Mouse (Mus musculus): Measurements from ENCODE around the gene Sh3gl1. TPM values are rescaled to one million over a fixed set of nuclear protein-coding genes. Genes with fewer than 3 reads are reported as not detected.
"Not testable (repeated sequence)": the region's sequence is repeated elsewhere in the genome, so short reads cannot be mapped to it uniquely, and the experiment has no call there.

The Sh3gl1 gene
- polyA plus RNA-seq, 1 experiment from 2014 or later: 70.5 TPM

GRCm38 (mm10) chr17:56074097-56074826 is 37.8 kb upstream of the Sh3gl1 start:
- Histone ChIP-seq H3K27me3 (ENCODE audit: control insufficient read depth, insufficient read depth, low read length) (no peaks in the 10 kb centered on the region), H3K27ac (replicated peaks in 1 of 2; ENCODE audit: control insufficient read depth in 1 of 2, insufficient read depth in 1 of 2, low read depth in 2 of 2, low read length in 2 of 2) (peak overlapping the region; percentile 94 to 95), H3K9ac (ENCODE audit: low read length) (peak overlapping the region; percentile 81), H3K4me3 (ENCODE audit: control insufficient read depth in 1 of 2, insufficient read depth in 1 of 2, low read depth in 1 of 2, low read length in 2 of 2) (peak overlapping the region; percentile 80 to 88), H3K36me3 (ENCODE audit: control insufficient read depth, insufficient read depth, low read length) (peaks cover 39% of the 10 kb centered on the region), H3K4me2 (ENCODE audit: low read length) (peak overlapping the region; percentile 73), H3K9me3 (ENCODE audit: control insufficient read depth, low read length) (no peaks in the 10 kb centered on the region), H3K4me1 (ENCODE audit: control insufficient read depth in 2 of 2, insufficient read depth in 2 of 2, low read length in 2 of 2) (peaks cover 10 to 11% of the 10 kb centered on the region in 2 experiments)
- WGBS: 6% methylated on average over 22 of the region's 22 CpGs
- peak; percentile 23; the same call in 1 of the 2 replicates for ATAC-seq (ENCODE audit: insufficient number of reproducible peaks, insufficient read depth, low FRiP score, low read depth)

- H3K27ac ChIP-seq (replicated peaks in 1 of 2; ENCODE audit: control insufficient read depth in 1 of 2, insufficient read depth in 1 of 2, low read depth in 2 of 2, low read length in 2 of 2): no peak overlapping the region
- H3K4me1 ChIP-seq (ENCODE audit: control insufficient read depth in 2 of 2, insufficient read depth in 2 of 2, low read length in 2 of 2): peaks cover 8 to 10% of the 10 kb centered on the region in 2 experiments
- WGBS: 85% methylated on average over 5 of the region's 5 CpGs
- peaks cover 59% of the 10 kb centered on the region for H3K36me3 ChIP-seq (ENCODE audit: control insufficient read depth, insufficient read depth, low read length)
- ATAC-seq (ENCODE audit: insufficient number of reproducible peaks, insufficient read depth, low FRiP score, low read depth): no peak
- no peak overlapping the region for H3K4me3 ChIP-seq (ENCODE audit: control insufficient read depth in 1 of 2, insufficient read depth in 1 of 2, low read depth in 1 of 2, low read length in 2 of 2)
- H3K9me3 ChIP-seq (ENCODE audit: control insufficient read depth, low read length): no peaks in the 10 kb centered on the region
- H3K9ac ChIP-seq (ENCODE audit: low read length): no peak overlapping the region
- H3K4me2 ChIP-seq (ENCODE audit: low read length): no peak overlapping the region
- H3K27me3 ChIP-seq (ENCODE audit: control insufficient read depth, insufficient read depth, low read length): no peaks in the 10 kb centered on the region
These were observed 35.8 kb upstream of the Sh3gl1 start for GRCm38 (mm10) chr17:56072243-56072642.

DNA sequence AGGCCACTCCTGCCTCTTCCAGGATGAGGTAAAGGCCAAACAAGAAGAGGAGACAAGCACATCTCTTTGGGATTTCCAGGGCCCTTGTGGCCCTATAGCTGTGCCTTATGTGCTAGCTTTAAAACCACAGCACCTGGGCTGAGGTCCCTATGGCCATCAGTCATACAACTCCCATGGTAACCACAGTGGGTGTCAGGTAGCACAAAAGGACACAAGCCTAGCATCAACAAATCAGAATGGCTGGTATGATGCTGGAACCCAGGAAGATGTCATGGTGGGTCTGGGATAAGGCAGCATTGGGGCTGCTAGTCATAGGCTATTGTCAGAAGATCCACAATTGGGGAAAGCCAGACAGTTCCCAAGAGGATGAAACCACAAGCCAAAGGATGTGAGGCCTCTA is 34.7 kb upstream of the Sh3gl1 start:
- H3K9ac ChIP-seq (ENCODE audit: low read length): no peak overlapping the region
- no peak overlapping the region for H3K27ac ChIP-seq (replicated peaks in 1 of 2; ENCODE audit: control insufficient read depth in 1 of 2, insufficient read depth in 1 of 2, low read depth in 2 of 2, low read length in 2 of 2)
- no peak for ATAC-seq (ENCODE audit: insufficient number of reproducible peaks, insufficient read depth, low FRiP score, low read depth)
- H3K4me3 ChIP-seq (ENCODE audit: control insufficient read depth in 1 of 2, insufficient read depth in 1 of 2, low read depth in 1 of 2, low read length in 2 of 2): no peak overlapping the region
- H3K4me2 ChIP-seq (ENCODE audit: low read length): no peak overlapping the region
- no peaks in the 10 kb centered on the region for H3K27me3 ChIP-seq (ENCODE audit: control insufficient read depth, insufficient read depth, low read length)
- peaks cover 71% of the 10 kb centered on the region for H3K36me3 ChIP-seq (ENCODE audit: control insufficient read depth, insufficient read depth, low read length)
- H3K4me1 ChIP-seq (ENCODE audit: control insufficient read depth in 2 of 2, insufficient read depth in 2 of 2, low read length in 2 of 2): peaks cover 8 to 10% of the 10 kb centered on the region in 2 experiments
- H3K9me3 ChIP-seq (ENCODE audit: control insufficient read depth, low read length): no peaks in the 10 kb centered on the region

DNA sequence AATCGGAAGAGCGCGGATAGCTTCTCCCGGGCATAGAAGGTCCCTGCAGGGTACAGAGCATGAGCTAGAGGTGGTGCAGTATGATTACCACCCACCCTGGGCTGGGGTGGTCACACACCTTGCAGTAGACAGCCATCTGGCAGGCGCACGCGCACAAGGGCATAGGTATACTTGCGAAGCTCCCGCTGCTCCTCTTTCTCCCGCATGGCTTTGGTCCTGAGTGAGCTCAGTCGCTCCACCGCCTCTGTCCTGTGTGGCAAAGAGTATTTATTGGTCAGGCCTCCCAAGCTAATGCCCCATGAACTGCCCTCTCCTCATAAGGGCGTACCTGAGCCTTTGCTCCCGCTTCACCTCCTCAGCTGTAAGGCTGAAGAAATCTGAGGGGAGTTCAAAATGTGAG is 32.6 kb upstream of the Sh3gl1 start:
- Histone ChIP-seq H3K9ac (ENCODE audit: low read length) (no peak overlapping the region), H3K27ac (replicated peaks in 1 of 2; ENCODE audit: control insufficient read depth in 1 of 2, insufficient read depth in 1 of 2, low read depth in 2 of 2, low read length in 2 of 2) (no peak overlapping the region), H3K4me3 (ENCODE audit: control insufficient read depth in 1 of 2, insufficient read depth in 1 of 2, low read depth in 1 of 2, low read length in 2 of 2) (no peak overlapping the region), H3K9me3 (ENCODE audit: control insufficient read depth, low read length) (no peaks in the 10 kb centered on the region), H3K4me2 (ENCODE audit: low read length) (no peak overlapping the region), H3K4me1 (ENCODE audit: control insufficient read depth in 2 of 2, insufficient read depth in 2 of 2, low read length in 2 of 2) (peaks cover 3% of the 10 kb centered on the region in 2 experiments), H3K27me3 (ENCODE audit: control insufficient read depth, insufficient read depth, low read length) (no peaks in the 10 kb centered on the region), H3K36me3 (ENCODE audit: control insufficient read depth, insufficient read depth, low read length) (peaks cover 91% of the 10 kb centered on the region)
- no peak for ATAC-seq (ENCODE audit: insufficient number of reproducible peaks, insufficient read depth, low FRiP score, low read depth)
- WGBS: 95% methylated on average over 14 of the region's 14 CpGs

- no peak for ATAC-seq (ENCODE audit: insufficient number of reproducible peaks, insufficient read depth, low FRiP score, low read depth)
- H3K27ac ChIP-seq (replicated peaks in 1 of 2; ENCODE audit: control insufficient read depth in 1 of 2, insufficient read depth in 1 of 2, low read depth in 2 of 2, low read length in 2 of 2): no peak overlapping the region
These were observed 30.0 kb upstream of the Sh3gl1 start for GRCm38 (mm10) chr17:56066451-56066850.

DNA sequence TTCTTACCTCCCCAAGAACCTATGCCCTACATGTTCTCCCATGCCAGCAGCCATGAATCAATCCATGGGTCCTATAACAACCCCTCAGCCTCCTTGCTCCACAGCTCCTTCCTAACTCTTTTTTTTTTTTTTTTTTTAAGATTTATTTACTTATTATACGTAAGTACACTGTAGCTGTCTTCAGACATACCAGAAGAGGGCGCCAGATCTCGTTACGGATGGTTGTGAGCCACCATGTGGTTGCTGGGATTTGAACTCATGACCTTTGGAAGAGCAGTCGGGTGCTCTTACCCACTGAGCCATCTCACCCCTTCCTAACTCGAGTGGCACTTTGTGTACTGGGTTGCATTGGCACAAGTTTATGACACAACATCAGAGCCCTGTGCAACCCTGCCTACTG is 29.3 kb upstream of the Sh3gl1 start:
- H3K9me3 ChIP-seq (ENCODE audit: control insufficient read depth, low read length); H3K4me3 ChIP-seq (ENCODE audit: control insufficient read depth in 1 of 2, insufficient read depth in 1 of 2, low read depth in 1 of 2, low read length in 2 of 2); H3K9ac ChIP-seq (ENCODE audit: low read length); H3K27ac ChIP-seq (replicated peaks in 1 of 2; ENCODE audit: control insufficient read depth in 1 of 2, insufficient read depth in 1 of 2, low read depth in 2 of 2, low read length in 2 of 2); H3K4me2 ChIP-seq (ENCODE audit: low read length); H3K4me1 ChIP-seq (ENCODE audit: control insufficient read depth in 2 of 2, insufficient read depth in 2 of 2, low read length in 2 of 2); H3K27me3 ChIP-seq (ENCODE audit: control insufficient read depth, insufficient read depth, low read length); ATAC-seq (ENCODE audit: insufficient number of reproducible peaks, insufficient read depth, low FRiP score, low read depth): not testable (repeated sequence)
- H3K36me3 ChIP-seq (ENCODE audit: control insufficient read depth, insufficient read depth, low read length): peaks cover 100% of the 10 kb centered on the region
- WGBS: 87% methylated on average over 6 of the region's 6 CpGs

More at GRCm38 (mm10) chr17:56066451-56066850, 30.0 kb upstream of the Sh3gl1 start:
- Histone ChIP-seq H3K4me3 (ENCODE audit: control insufficient read depth in 1 of 2, insufficient read depth in 1 of 2, low read depth in 1 of 2, low read length in 2 of 2) (no peak overlapping the region), H3K9ac (ENCODE audit: low read length) (no peak overlapping the region), H3K27me3 (ENCODE audit: control insufficient read depth, insufficient read depth, low read length) (no peaks in the 10 kb centered on the region), H3K4me1 (ENCODE audit: control insufficient read depth in 2 of 2, insufficient read depth in 2 of 2, low read length in 2 of 2) (no peaks in the 10 kb centered on the region), H3K9me3 (ENCODE audit: control insufficient read depth, low read length) (no peaks in the 10 kb centered on the region), H3K36me3 (ENCODE audit: control insufficient read depth, insufficient read depth, low read length) (peaks cover 100% of the 10 kb centered on the region), H3K4me2 (ENCODE audit: low read length) (no peak overlapping the region)

DNA sequence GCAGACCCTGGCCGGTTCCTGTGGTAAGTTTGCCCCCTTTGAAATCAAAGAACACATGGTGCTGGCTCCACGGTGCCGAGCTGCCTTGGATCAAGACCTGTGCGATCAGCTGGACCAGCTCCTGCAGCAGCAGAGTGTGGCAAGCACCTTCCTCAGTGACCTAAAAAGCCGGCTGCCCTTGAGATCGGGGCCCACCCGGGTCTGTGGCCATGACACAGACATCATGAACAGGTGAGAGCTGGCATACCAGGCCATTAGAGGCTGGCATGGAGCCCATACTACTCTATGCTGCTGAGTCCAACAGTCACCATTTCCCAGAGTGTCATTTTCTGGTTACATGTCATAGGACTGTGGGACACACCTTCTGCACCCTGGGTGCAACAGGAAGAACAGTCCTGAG is 25.6 kb upstream of the Sh3gl1 start:
- H3K4me3 ChIP-seq (ENCODE audit: control insufficient read depth in 1 of 2, insufficient read depth in 1 of 2, low read depth in 1 of 2, low read length in 2 of 2): no peak overlapping the region
- H3K9ac ChIP-seq (ENCODE audit: low read length): no peak overlapping the region
- H3K36me3 ChIP-seq (ENCODE audit: control insufficient read depth, insufficient read depth, low read length): peaks cover 100% of the 10 kb centered on the region
- ATAC-seq (ENCODE audit: insufficient number of reproducible peaks, insufficient read depth, low FRiP score, low read depth): no peak
- no peaks in the 10 kb centered on the region for H3K27me3 ChIP-seq (ENCODE audit: control insufficient read depth, insufficient read depth, low read length)
- H3K27ac ChIP-seq (replicated peaks in 1 of 2; ENCODE audit: control insufficient read depth in 1 of 2, insufficient read depth in 1 of 2, low read depth in 2 of 2, low read length in 2 of 2): no peak overlapping the region
- H3K4me1 ChIP-seq (ENCODE audit: control insufficient read depth in 2 of 2, insufficient read depth in 2 of 2, low read length in 2 of 2): no peaks in the 10 kb centered on the region
- no peaks in the 10 kb centered on the region for H3K9me3 ChIP-seq (ENCODE audit: control insufficient read depth, low read length)
- no peak overlapping the region for H3K4me2 ChIP-seq (ENCODE audit: low read length)
- 91% methylated on average over 7 of the region's 7 CpGs for WGBS
